Mouse (Mus musculus) gonadal fat pad, adult 2 months (tissue): ENCODE data around the gene Alg9. TPM values are rescaled to one million over a fixed set of nuclear protein-coding genes. Genes with fewer than 3 reads are reported as not detected.
"Not testable (repeated sequence)": the region's sequence is repeated elsewhere in the genome, so short reads cannot be mapped to it uniquely, and the experiment has no call there.

Source experiments
- DNase-seq: peaks from one replicate; pipeline ENCODE4 v3.0.0-alpha.2; 2012; ENCODE audit warnings: low read depth
- polyA plus RNA-seq: library from polyadenylated mRNA; depleted of rRNA; stranded (reverse); fragments of >200 nt; gene quantifications from 2 replicates; pipeline ENCODE4 v1.2.3, GENCODE M21; 2012

Gene Alg9
- polyA plus RNA-seq, 1 experiment = 55.4 TPM

GRCm38 (mm10) chr9:50816512-50816911 is 41.7 kb downstream of the Alg9 start:
- DNase-seq = no peak

- DNase-seq = no peak
Observed at GRCm38 (mm10) chr9:50818050-50818449, 43.2 kb downstream of the Alg9 start.

GRCm38 (mm10) chr9:50819716-50820115 is 44.9 kb downstream of the Alg9 start:
- no peak for DNase-seq

- DNase-seq = no peak
Observed at GRCm38 (mm10) chr9:50821651-50822050, 46.8 kb downstream of the Alg9 start.

GRCm38 (mm10) chr9:50822216-50822615 is 47.4 kb downstream of the Alg9 start:
- DNase-seq = no peak

GRCm38 (mm10) chr9:50823779-50824453 is 49.1 kb downstream of the Alg9 start:
- no peak for DNase-seq

- no peak for DNase-seq
Observed at GRCm38 (mm10) chr9:50831514-50831913, 56.7 kb downstream of the Alg9 start.

- DNase-seq = no peak
Observed at GRCm38 (mm10) chr9:50832162-50832561, 57.3 kb downstream of the Alg9 start.

- not testable (repeated sequence) for DNase-seq
Observed at GRCm38 (mm10) chr9:50832582-50832981, 57.8 kb downstream of the Alg9 start.

GRCm38 (mm10) chr9:50833786-50834185 is 59.0 kb downstream of the Alg9 start:
- no peak for DNase-seq

GRCm38 (mm10) chr9:50835068-50835705 is 60.4 kb downstream of the Alg9 start:
- no peak for DNase-seq

- no peak for DNase-seq
Observed at GRCm38 (mm10) chr9:50836097-50836496, 61.3 kb downstream of the Alg9 start.

GRCm38 (mm10) chr9:50841079-50841789 is 66.4 kb downstream of the Alg9 start:
- no peak for DNase-seq

GRCm38 (mm10) chr9:50845081-50845480 is 70.3 kb downstream of the Alg9 start, which contains the start of gene Ppp2r1b:
TSS of gene Ppp2r1b (plus strand) at chr9:50845301.
- DNase-seq = no peak

- DNase-seq = no peak
Observed at GRCm38 (mm10) chr9:50845547-50845946, 70.7 kb downstream of the Alg9 start.

- DNase-seq = no peak
Observed at GRCm38 (mm10) chr9:50847133-50847532, 72.3 kb downstream of the Alg9 start.

GRCm38 (mm10) chr9:50847606-50848368 is 73.0 kb downstream of the Alg9 start:
- no peak for DNase-seq

GRCm38 (mm10) chr9:50848821-50849220 is 74.0 kb downstream of the Alg9 start:
- no peak for DNase-seq

GRCm38 (mm10) chr9:50849249-50849648 is 74.4 kb downstream of the Alg9 start:
- DNase-seq = peak; percentile 90

- DNase-seq = no peak
Observed at GRCm38 (mm10) chr9:50849755-50850154, 74.9 kb downstream of the Alg9 start.

GRCm38 (mm10) chr9:50850271-50850670 is 75.5 kb downstream of the Alg9 start:
- DNase-seq = no peak

- no peak for DNase-seq
Observed at GRCm38 (mm10) chr9:50850713-50851112, 75.9 kb downstream of the Alg9 start.
